Mouse (Mus musculus) adrenal gland, postnatal 10 days (tissue): ENCODE measurements at regions not wholly inside any gene's neighbourhood (a gene's known extent, or its start where the extent isn't known, plus 50 kb on each side); places are given as distances from the start of the nearest gene placed in this dataset.
A peak's percentile ranks its signal among the peaks of the same experiment; 100 is the strongest.

Experiments
- DNase-seq: peaks from one replicate; pipeline ENCODE4 v3.0.0; 2021; ENCODE audit warnings: mixed read lengths

- peak; percentile 23 for DNase-seq
These were observed 146.6 kb upstream of the Adamts3 start for GRCm38 (mm10) chr5:90029751-90030150.

- no peak for DNase-seq
These were observed 144.0 kb upstream of the Adamts3 start for GRCm38 (mm10) chr5:90026835-90027753.

- DNase-seq, result no peak
These were observed 138.3 kb upstream of the Adamts3 start for GRCm38 (mm10) chr5:90021447-90021846.

- no peak for DNase-seq
These were observed 117.6 kb upstream of the Adamts3 start for GRCm38 (mm10) chr5:90000758-90001157.

- no peak for DNase-seq
These were observed 108.4 kb upstream of the Adamts3 start for GRCm38 (mm10) chr5:89991568-89991967.

- peak; percentile 14 for DNase-seq
These were observed 98.5 kb upstream of the Adamts3 start for GRCm38 (mm10) chr5:89981627-89982026.

GRCm38 (mm10) chr5:89980204-89980603 is 97.1 kb upstream of the Adamts3 start:
- DNase-seq, result no peak

GRCm38 (mm10) chr5:89952611-89953010 is 69.5 kb upstream of the Adamts3 start:
- DNase-seq, result no peak

GRCm38 (mm10) chr5:89945660-89945925 is 62.5 kb upstream of the Adamts3 start:
- DNase-seq, result no peak

GRCm38 (mm10) chr5:89944855-89945659 is 61.9 kb upstream of the Adamts3 start:
- DNase-seq, result no peak

GRCm38 (mm10) chr5:89943276-89944127 is 60.4 kb upstream of the Adamts3 start:
- DNase-seq, result no peak

GRCm38 (mm10) chr5:89942244-89942643 is 59.1 kb upstream of the Adamts3 start:
- DNase-seq, result no peak

GRCm38 (mm10) chr5:89932999-89933398 is 49.9 kb upstream of the Adamts3 start:
- no peak for DNase-seq
